Mouse (Mus musculus) CD8-positive naive resting alpha-beta T cell, adult 2 months (primary cell): Measurements from ENCODE around the gene Cabp2.
"Not testable (repeated sequence)": the region's sequence is repeated elsewhere in the genome, so short reads cannot be mapped to it uniquely, and the experiment has no call there.

Source experiments
- DNase-seq, 2 experiments: peaks; one replicate each; pipeline ENCODE4 v3.0.0; 2022; ENCODE audit warnings: low read depth in 2 of 2, low spot score in 2 of 2

The Cabp2 gene

DNA sequence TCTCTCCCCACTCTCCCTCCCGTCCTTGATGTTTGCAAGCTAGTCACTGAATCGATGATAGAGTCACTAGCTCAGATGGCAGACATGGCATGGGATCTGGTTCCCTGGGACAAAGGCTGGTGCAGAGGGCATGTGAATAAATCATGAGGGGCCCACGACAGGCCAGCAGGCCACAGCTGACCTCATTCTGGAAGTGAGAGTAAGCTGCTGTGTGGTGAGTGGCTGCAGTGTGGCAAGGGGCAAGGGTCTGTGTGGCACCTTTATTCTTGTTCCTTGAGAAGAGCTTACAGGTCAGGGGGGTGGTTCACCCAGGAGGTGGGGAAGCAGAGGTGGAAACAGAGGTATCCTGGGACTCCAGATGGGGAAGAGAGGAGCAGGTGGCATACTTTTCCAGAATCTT, at the start of gene Cabp2:
Cabp2 (plus strand) TSS at position 185 of the 400 bp plus-strand sequence.
- no peak for DNase-seq

GRCm38 (mm10) chr19:4032668-4033067, 48.7 kb upstream of the Cabp2 start:
- no peak for DNase-seq

GRCm38 (mm10) chr19:4033298-4033697, 48.1 kb upstream of the Cabp2 start:
- no peak for DNase-seq

GRCm38 (mm10) chr19:4033742-4034141, 47.6 kb upstream of the Cabp2 start:
- DNase-seq: no peak

DNA sequence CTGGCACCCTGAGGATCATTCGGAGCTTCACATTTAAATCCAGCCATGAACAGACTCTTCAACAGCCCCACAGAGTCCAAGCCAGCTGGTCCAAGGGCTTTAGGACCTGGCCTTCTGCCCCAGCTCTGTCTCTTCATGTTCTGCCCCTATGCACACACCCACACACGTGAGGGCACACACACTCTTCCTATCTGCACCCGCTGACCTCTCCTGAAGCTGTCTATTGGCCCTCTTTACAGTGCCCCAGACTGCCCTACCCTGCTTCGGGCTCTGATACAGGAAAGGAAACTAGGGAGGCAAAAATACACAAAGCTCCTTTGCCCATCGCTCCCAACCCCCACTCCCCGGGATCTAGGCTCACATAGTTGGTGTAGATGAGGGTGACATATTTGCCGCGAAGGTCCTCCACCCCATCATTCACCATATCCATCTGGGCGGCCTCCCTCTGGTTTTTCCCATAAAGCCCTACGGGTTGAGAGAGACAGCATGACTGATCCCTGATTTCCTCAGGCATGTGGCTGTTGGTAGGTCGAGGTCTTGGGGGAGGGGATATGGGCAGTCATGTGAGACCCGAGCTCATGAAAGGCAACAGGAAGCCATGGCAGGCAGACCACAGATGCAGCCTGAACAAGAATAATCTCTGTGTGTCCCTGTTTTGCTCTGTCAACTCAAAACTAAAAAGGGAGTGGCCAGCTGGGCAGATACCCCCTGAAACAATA, 44.9 kb upstream of the Cabp2 start:
- DNase-seq: no peak

DNA sequence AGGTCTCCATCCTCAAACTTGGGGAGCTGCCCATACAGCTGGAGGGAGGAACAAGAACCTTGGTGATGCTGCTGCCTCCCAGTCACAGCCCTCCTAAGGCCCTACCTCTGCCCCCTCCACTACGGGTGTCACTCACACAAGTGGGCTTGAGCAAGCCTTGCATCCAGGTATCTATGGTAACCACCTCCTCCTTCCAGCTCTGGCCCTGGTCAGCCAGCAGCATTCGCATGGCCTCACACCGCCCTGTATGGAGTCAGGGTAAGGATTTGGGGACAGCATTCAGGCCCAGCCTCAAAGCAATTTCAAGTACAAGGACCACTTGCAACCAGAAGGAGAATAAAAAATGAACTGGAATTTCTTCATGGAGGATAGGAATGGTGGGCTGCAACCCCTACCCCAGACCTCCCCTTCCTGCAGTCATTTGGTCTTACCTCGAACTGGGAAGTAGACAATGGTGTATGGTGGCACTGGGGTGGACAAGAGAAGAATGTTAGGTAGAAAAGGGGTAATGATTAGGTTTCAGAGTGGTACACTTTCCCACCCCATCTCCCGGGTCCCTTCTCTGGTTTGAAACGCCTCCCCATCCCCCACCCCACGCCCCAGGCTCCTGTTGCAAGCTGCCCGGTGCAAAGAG, 44.1 kb upstream of the Cabp2 start:
- DNase-seq: not testable (repeated sequence)

- peak; percentile 77 to 78 for DNase-seq
Observed at GRCm38 (mm10) chr19:4037788-4038232, 43.6 kb upstream of the Cabp2 start, which contains the start of gene Gstp1. Gstp1 (minus strand) TSS chr19:4037985.

GRCm38 (mm10) chr19:4040941-4041340, 40.4 kb upstream of the Cabp2 start:
- DNase-seq: not testable (repeated sequence)

DNA sequence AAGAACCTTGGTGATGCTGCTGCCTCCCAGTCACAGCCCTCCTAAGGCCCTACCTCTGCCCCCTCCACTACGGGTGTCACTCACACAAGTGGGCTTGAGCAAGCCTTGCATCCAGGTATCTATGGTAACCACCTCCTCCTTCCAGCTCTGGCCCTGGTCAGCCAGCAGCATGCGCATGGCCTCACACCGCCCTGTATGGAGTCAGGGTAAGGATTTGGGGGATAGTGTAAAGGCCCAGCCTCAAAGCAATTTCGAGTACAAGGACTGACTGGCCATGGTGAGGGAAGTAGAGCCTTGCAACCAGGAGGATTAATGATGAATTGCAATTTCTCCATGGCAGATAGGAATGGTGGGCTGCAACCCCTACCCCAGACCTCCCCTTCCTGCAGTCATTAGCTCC, 39.9 kb upstream of the Cabp2 start:
- DNase-seq: not testable (repeated sequence)

GRCm38 (mm10) chr19:4042124-4042523, 39.3 kb upstream of the Cabp2 start:
- DNase-seq: no peak

DNA sequence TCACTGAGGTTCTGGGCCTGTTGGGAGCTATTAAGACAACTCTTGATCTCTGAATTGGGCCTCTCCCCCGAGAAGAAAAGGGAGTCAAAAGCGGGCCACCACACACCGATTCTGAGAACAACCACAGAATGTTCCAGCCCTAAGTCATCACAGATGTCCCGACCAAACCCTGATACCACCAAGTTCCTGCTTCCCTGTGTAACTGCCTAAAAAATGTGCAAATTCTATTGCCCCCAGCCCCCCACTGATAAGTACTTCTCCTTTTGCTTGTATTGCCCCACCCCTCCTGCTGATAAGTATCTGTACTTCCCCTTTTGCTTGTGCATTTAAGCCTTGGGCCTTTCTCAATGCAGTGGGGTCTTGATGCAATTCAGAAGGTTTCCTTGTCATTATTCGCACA, 37.3 kb upstream of the Cabp2 start:
- not testable (repeated sequence) for DNase-seq

- no peak for DNase-seq
Observed at GRCm38 (mm10) chr19:4045966-4046865, 35.2 kb upstream of the Cabp2 start, which contains the start of gene Gstp2. Gstp2 (minus strand) TSS chr19:4046023.

DNA sequence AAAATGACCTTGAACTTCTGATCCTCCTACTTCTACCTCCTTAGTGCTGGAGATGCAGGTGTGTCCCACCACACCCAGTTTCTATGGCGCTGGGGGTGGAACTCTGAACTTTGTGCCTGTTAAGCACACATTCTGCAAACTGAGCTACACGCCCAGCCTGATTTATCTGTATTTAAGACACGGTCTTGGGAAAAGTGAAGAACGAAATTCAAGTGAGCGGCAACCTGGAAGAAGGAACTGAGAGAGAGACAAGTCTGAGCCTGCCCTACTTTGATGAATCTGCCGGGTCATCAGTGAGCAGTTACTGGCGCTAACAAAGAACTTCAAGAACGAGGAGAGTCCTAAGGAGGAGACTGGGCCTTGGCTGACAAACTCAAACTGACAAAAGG, 34.5 kb upstream of the Cabp2 start:
- no peak for DNase-seq

GRCm38 (mm10) chr19:4047859-4048258, 33.5 kb upstream of the Cabp2 start:
- DNase-seq: peak; percentile 81 to 86

DNA sequence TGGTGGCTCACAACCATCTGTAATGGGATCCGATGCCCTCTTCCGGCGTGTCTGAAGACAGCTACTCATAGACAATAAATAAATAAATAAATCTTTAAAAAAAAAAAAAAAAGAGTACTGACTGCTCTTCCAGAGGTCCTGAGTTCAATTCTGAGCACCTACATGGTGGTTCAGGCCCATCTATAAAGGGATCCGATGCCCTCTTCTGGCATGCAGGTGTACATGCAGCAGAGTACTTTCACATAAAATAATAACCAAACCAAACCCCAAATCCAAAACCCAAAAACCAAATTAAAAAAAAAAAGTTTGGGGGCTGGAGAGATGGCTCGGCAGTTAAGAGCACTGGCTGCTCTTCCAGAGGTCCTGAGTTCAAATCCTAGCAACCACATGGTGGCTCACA, 32.3 kb upstream of the Cabp2 start:
- not testable (repeated sequence) for DNase-seq

DNA sequence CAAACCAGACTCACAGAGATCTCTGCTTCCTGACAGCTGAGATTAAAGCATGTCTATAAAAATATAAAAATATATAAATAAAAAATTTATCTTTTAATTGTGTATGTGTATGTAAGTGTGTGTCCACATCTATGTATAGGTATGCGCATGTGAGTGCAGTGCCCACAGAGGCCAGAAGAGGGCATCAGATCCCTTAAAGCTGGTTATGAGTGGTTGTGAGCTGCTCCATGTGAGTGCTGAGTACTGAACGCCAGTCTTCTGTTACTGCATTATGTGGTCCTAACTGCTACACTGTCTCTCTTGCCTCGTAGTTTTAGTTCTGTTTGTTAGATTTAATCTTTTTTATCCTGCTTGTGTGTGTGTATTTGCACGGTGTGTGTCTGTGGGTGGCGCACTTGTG, 30.4 kb upstream of the Cabp2 start:
- no peak for DNase-seq

- DNase-seq: peak; percentile 70 to 79
Observed at GRCm38 (mm10) chr19:4051741-4052515, 29.4 kb upstream of the Cabp2 start.

DNA sequence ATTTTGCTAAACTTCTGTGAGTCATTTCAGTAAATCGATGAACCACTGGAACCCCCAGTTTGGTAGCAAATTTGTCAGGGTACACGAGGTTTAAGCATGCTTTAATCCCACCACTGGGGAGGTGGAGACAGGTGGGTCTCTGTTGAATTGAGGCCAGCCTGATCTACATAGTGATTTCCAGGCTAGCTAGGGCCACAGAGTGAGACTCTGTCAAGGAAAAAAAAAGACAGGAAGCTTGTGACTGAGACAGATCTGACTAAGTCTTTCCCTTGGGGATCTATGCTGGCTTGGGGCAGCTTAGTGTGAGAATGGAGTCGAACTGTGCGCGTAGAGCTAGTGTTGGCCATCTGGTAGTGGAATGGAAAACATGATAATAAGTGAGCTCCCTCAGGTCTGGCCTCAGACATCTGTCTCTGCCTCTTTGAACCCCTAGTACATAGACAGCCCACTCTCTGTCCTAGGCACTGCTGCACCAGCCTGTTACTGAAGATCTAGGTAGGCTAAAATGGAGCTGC, 28.8 kb upstream of the Cabp2 start:
- no peak for DNase-seq

GRCm38 (mm10) chr19:4054613-4055012, 26.8 kb upstream of the Cabp2 start:
- no peak for DNase-seq

DNA sequence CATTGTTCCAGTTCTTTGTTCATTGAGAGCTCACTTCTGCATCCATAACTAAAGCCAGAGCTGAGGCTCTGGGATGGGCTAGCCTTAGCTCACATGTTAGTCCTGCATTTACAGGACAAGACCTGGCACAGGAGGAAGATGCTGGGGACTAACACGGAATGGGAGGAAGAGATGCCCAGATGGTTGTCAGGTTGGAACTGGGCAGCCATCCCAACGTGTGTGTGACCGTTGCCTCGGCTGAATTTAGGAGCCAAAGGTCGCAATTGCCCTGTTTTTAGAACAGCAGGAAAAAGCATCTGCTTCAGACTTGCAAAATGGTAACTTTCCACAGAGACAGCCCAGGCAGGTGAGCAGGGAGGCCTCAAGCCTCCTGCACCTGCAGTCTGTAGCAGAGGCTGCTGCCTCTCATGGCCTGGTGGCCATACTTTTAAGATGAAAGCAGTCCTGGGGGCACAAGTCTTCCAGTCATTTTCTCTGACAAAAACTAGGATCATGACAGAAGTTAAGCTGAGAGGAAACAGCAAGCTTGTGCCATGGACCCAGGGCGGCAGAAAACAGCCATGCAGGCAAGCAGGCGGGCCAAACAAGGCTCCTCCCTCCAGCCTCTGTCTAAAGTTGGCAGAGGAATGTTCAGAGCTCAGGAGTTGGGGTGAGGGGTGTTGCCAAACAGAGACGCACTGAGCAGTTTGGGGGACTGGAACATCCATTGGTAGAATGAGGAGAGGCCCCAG, 26.0 kb upstream of the Cabp2 start:
- DNase-seq: no peak
